Mouse (Mus musculus): ENCODE results near the gene Cpne4. TPM values are rescaled to one million over a fixed set of nuclear protein-coding genes. Genes with fewer than 3 reads are reported as not detected.

The Cpne4 gene
- polyA plus RNA-seq, 1 experiment from 2014 or later, result 0.95 TPM

- Histone ChIP-seq H3K27ac (no peak overlapping the region), H3K4me1 (no peaks in the 10 kb centered on the region), H3K36me3 (no peaks in the 10 kb centered on the region), H3K4me3 (no peak overlapping the region), H3K27me3 (ENCODE audit: insufficient read depth, poor library complexity, severe bottlenecking) (no peaks in the 10 kb centered on the region), H3K9me3 (no peaks in the 10 kb centered on the region)
- DNase-seq (ENCODE audit: low spot score), result no peak
- 73% methylated on average over 14 of the region's 14 CpGs for WGBS
Observed at GRCm38 (mm10) chr9:104742661-104743380, 195.7 kb downstream of the Cpne4 start.

- no peaks in the 10 kb centered on the region for H3K27me3 ChIP-seq (ENCODE audit: insufficient read depth, poor library complexity, severe bottlenecking)
- no peaks in the 10 kb centered on the region for H3K9me3 ChIP-seq
- H3K36me3 ChIP-seq, result no peaks in the 10 kb centered on the region
- H3K4me1 ChIP-seq, result no peaks in the 10 kb centered on the region
- H3K27ac ChIP-seq, result no peak overlapping the region
- WGBS, result 88% methylated on average over 14 of the region's 14 CpGs
- no peak for DNase-seq (ENCODE audit: low spot score)
- H3K4me3 ChIP-seq, result no peak overlapping the region
Observed at GRCm38 (mm10) chr9:104755519-104755918, 208.4 kb downstream of the Cpne4 start.

GRCm38 (mm10) chr9:104760031-104760430 lies 212.9 kb downstream of the Cpne4 start:
- WGBS, result 89% methylated on average over 7 of the region's 7 CpGs
- H3K27ac ChIP-seq, result no peak overlapping the region

GRCm38 (mm10) chr9:104776198-104776815 lies 229.2 kb downstream of the Cpne4 start:
- 83% methylated on average over 7 of the region's 7 CpGs for WGBS
- Histone ChIP-seq H3K9me3 (no peaks in the 10 kb centered on the region), H3K27me3 (ENCODE audit: insufficient read depth, poor library complexity, severe bottlenecking) (no peaks in the 10 kb centered on the region), H3K4me1 (no peaks in the 10 kb centered on the region), H3K36me3 (no peaks in the 10 kb centered on the region), H3K27ac (no peak overlapping the region), H3K4me3 (no peak overlapping the region)
- no peak for DNase-seq (ENCODE audit: low spot score)

More at GRCm38 (mm10) chr9:104760031-104760430, 212.9 kb downstream of the Cpne4 start:
- DNase-seq (ENCODE audit: low spot score), result no peak
- Histone ChIP-seq H3K36me3 (no peaks in the 10 kb centered on the region), H3K9me3 (no peaks in the 10 kb centered on the region), H3K4me3 (no peak overlapping the region), H3K4me1 (no peaks in the 10 kb centered on the region), H3K27me3 (ENCODE audit: insufficient read depth, poor library complexity, severe bottlenecking) (no peaks in the 10 kb centered on the region)

- DNase-seq (ENCODE audit: low spot score), result no peak
- H3K4me1 ChIP-seq, result no peaks in the 10 kb centered on the region
- H3K9me3 ChIP-seq, result no peaks in the 10 kb centered on the region
- H3K27ac ChIP-seq, result no peak overlapping the region
- H3K27me3 ChIP-seq (ENCODE audit: insufficient read depth, poor library complexity, severe bottlenecking), result no peaks in the 10 kb centered on the region
- no peak overlapping the region for H3K4me3 ChIP-seq
- H3K36me3 ChIP-seq, result no peaks in the 10 kb centered on the region
- WGBS, result 59% methylated on average over 3 of the region's 3 CpGs
Observed at GRCm38 (mm10) chr9:104777135-104777534, 230.0 kb downstream of the Cpne4 start.

- no peaks in the 10 kb centered on the region for H3K27me3 ChIP-seq (ENCODE audit: insufficient read depth, poor library complexity, severe bottlenecking)
- no peak overlapping the region for H3K27ac ChIP-seq
- 78% methylated on average over 5 of the region's 5 CpGs for WGBS
Observed at GRCm38 (mm10) chr9:104777780-104778179, 230.7 kb downstream of the Cpne4 start.

GRCm38 (mm10) chr9:104796601-104797000 lies 249.5 kb downstream of the Cpne4 start:
- Histone ChIP-seq H3K4me3 (no peak overlapping the region), H3K27ac (no peak overlapping the region), H3K36me3 (no peaks in the 10 kb centered on the region), H3K27me3 (ENCODE audit: insufficient read depth, poor library complexity, severe bottlenecking) (no peaks in the 10 kb centered on the region), H3K9me3 (no peaks in the 10 kb centered on the region), H3K4me1 (no peaks in the 10 kb centered on the region)
- no peak for DNase-seq (ENCODE audit: low spot score)
- WGBS, result 39% methylated on average over 2 of the region's 2 CpGs

More at GRCm38 (mm10) chr9:104777780-104778179, 230.7 kb downstream of the Cpne4 start:
- no peak overlapping the region for H3K4me3 ChIP-seq
- DNase-seq (ENCODE audit: low spot score), result no peak
- no peaks in the 10 kb centered on the region for H3K36me3 ChIP-seq
- H3K9me3 ChIP-seq, result no peaks in the 10 kb centered on the region
- H3K4me1 ChIP-seq, result no peaks in the 10 kb centered on the region

GRCm38 (mm10) chr9:104804776-104805175 lies 257.7 kb downstream of the Cpne4 start:
- 67% methylated on average over 4 of the region's 4 CpGs for WGBS

GRCm38 (mm10) chr9:104814681-104815080 lies 267.6 kb downstream of the Cpne4 start:
- Histone ChIP-seq H3K4me3 (no peak overlapping the region), H3K4me1 (no peaks in the 10 kb centered on the region), H3K27me3 (ENCODE audit: insufficient read depth, poor library complexity, severe bottlenecking) (no peaks in the 10 kb centered on the region), H3K36me3 (no peaks in the 10 kb centered on the region), H3K9me3 (no peaks in the 10 kb centered on the region), H3K27ac (no peak overlapping the region)
- DNase-seq (ENCODE audit: low spot score), result no peak
- 65% methylated on average over 2 of the region's 2 CpGs for WGBS

More at GRCm38 (mm10) chr9:104804776-104805175, 257.7 kb downstream of the Cpne4 start:
- H3K4me1 ChIP-seq, result no peaks in the 10 kb centered on the region
- H3K4me3 ChIP-seq, result no peak overlapping the region
- no peaks in the 10 kb centered on the region for H3K9me3 ChIP-seq
- no peaks in the 10 kb centered on the region for H3K36me3 ChIP-seq
- H3K27ac ChIP-seq, result no peak overlapping the region
- no peak for DNase-seq (ENCODE audit: low spot score)
- H3K27me3 ChIP-seq (ENCODE audit: insufficient read depth, poor library complexity, severe bottlenecking), result no peaks in the 10 kb centered on the region

- no peak for DNase-seq (ENCODE audit: low spot score)
- no peaks in the 10 kb centered on the region for H3K36me3 ChIP-seq
- 58% methylated on average over 3 of the region's 3 CpGs for WGBS
- no peak overlapping the region for H3K27ac ChIP-seq
- no peaks in the 10 kb centered on the region for H3K27me3 ChIP-seq (ENCODE audit: insufficient read depth, poor library complexity, severe bottlenecking)
- no peaks in the 10 kb centered on the region for H3K9me3 ChIP-seq
- no peak overlapping the region for H3K4me3 ChIP-seq
- no peaks in the 10 kb centered on the region for H3K4me1 ChIP-seq
Observed at GRCm38 (mm10) chr9:104828646-104829045, 281.6 kb downstream of the Cpne4 start.

- H3K27me3 ChIP-seq (ENCODE audit: insufficient read depth, poor library complexity, severe bottlenecking), result no peaks in the 10 kb centered on the region
- no peak overlapping the region for H3K4me3 ChIP-seq
- WGBS, result 85% methylated on average over 5 of the region's 5 CpGs
- no peak for DNase-seq (ENCODE audit: low spot score)
- H3K4me1 ChIP-seq, result no peaks in the 10 kb centered on the region
- no peaks in the 10 kb centered on the region for H3K9me3 ChIP-seq
- no peaks in the 10 kb centered on the region for H3K36me3 ChIP-seq
- H3K27ac ChIP-seq, result no peak overlapping the region
Observed at GRCm38 (mm10) chr9:104832934-104833539, 286.0 kb downstream of the Cpne4 start.

- Histone ChIP-seq H3K4me1 (no peaks in the 10 kb centered on the region), H3K36me3 (no peaks in the 10 kb centered on the region), H3K27ac (no peak overlapping the region), H3K27me3 (ENCODE audit: insufficient read depth, poor library complexity, severe bottlenecking) (no peaks in the 10 kb centered on the region), H3K4me3 (no peak overlapping the region), H3K9me3 (no peaks in the 10 kb centered on the region)
- WGBS, result 63% methylated on average over 1 of the region's 1 CpGs
- DNase-seq (ENCODE audit: low spot score), result no peak
Observed at GRCm38 (mm10) chr9:104837931-104838330, 290.8 kb downstream of the Cpne4 start.

GRCm38 (mm10) chr9:104841278-104841677 lies 294.2 kb downstream of the Cpne4 start:
- no peaks in the 10 kb centered on the region for H3K36me3 ChIP-seq
- WGBS, result 85% methylated on average over 1 of the region's 1 CpGs

More at GRCm38 (mm10) chr9:104841278-104841677, 294.2 kb downstream of the Cpne4 start:
- H3K9me3 ChIP-seq, result no peaks in the 10 kb centered on the region
- no peaks in the 10 kb centered on the region for H3K4me1 ChIP-seq
- no peak overlapping the region for H3K27ac ChIP-seq
- H3K4me3 ChIP-seq, result no peak overlapping the region
- no peak for DNase-seq (ENCODE audit: low spot score)
- no peaks in the 10 kb centered on the region for H3K27me3 ChIP-seq (ENCODE audit: insufficient read depth, poor library complexity, severe bottlenecking)
